Mouse (Mus musculus) neural tube, embryonic 14.5 days (tissue): ENCODE data around the gene Atp1a2. TPM values are rescaled to one million over a fixed set of nuclear protein-coding genes. Genes with fewer than 3 reads are reported as not detected.

ENCODE experiments used
- ATAC-seq: fragments of 200-750 bp; cut with Nextera tagmentation; 2 replicates; pipeline ENCODE4 v1.8.0; 2017; ENCODE audit warnings: low read depth, mild to moderate bottlenecking, moderate TSS enrichment, moderate library complexity
- H3K27ac ChIP-seq: fragments of 300-500 bp; sonication (generic); 2 replicates; pipeline ENCODE4 v1.5.1; 2014; ENCODE audit warnings: low read depth, mild to moderate bottlenecking, control low read depth, low read length, moderate library complexity, mixed read lengths
- H3K27me3 ChIP-seq: fragments of 300-500 bp; sonication (generic); 2 replicates; pipeline ENCODE4 v1.6.1; 2014; ENCODE audit warnings: low read length; ENCODE audit not compliant: control insufficient read depth, insufficient read depth
- H3K36me3 ChIP-seq: fragments of 300-500 bp; sonication (generic); 2 replicates; pipeline ENCODE4 v1.6.1; 2014; ENCODE audit warnings: low read length, mixed read lengths; ENCODE audit not compliant: control insufficient read depth, insufficient read depth
- H3K4me1 ChIP-seq: fragments of 300-500 bp; sonication (generic); 2 replicates; pipeline ENCODE4 v1.6.1; 2014; ENCODE audit warnings: low read length; ENCODE audit not compliant: control insufficient read depth, insufficient read depth
- H3K4me2 ChIP-seq: fragments of 300-500 bp; sonication (generic); 2 replicates; pipeline ENCODE4 v1.6.1; 2014; ENCODE audit warnings: mild to moderate bottlenecking, low read depth, low read length, control low read depth
- H3K4me3 ChIP-seq: fragments of 300-500 bp; sonication (generic); 2 replicates; pipeline ENCODE4 v1.5.1; 2014; ENCODE audit warnings: low read depth, low read length, control low read depth, mixed read lengths
- H3K9ac ChIP-seq: fragments of 300-500 bp; sonication (generic); replicated peaks from 2 replicates; pipeline ENCODE4 v1.6.1; 2014; ENCODE audit warnings: low read depth, mild to moderate bottlenecking, control low read depth, low read length, mixed read lengths
- H3K9me3 ChIP-seq: fragments of 300-500 bp; sonication (generic); 2 replicates; pipeline ENCODE4 v1.6.1; 2016; ENCODE audit warnings: low read length; ENCODE audit not compliant: control insufficient read depth
- WGBS: fragments of 180-500 bp; shearing (Covaris S2); extraction: QIAGEN DNeasy Blood & Tissue Kit; methylation state at CpG from one replicate; pipeline ENCODE4 v1.1.7; 2014; 5-methylcytosine and 5-hydroxymethylcytosine counted together
- polyA plus RNA-seq: library from polyadenylated mRNA; unstranded; fragments of >200 nt; fragmentation: Nextera tagmentation; extraction: Ambion mirVana; gene quantifications from 2 replicates; pipeline ENCODE4 v1.2.1, GENCODE M21; 2014

Atp1a2 gene
- polyA plus RNA-seq, 1 experiment from 2014 or later = 23.6 TPM

DNA sequence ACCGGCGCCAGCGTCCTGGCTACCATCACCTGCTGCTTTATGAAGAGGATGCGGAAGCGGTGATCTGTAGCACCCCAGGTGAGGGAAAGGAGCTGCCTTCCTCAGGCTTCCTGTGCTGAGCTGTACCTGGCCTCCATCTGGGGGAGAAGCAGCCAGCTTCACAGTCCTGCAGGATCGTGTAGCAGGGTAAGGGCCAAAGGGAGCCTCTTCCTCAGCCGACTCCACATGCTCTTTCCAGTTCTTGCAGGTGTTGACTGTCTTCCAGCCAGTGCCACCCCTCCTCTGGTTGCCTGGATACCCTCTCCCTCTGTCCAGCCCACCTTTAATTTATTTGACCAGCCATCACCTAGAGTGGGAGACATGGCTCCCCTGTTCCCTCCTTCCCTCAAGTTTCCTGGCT, 21.5 kb upstream of the Atp1a2 start:
- WGBS = 61% methylated on average over 7 of the region's 7 CpGs
- Histone ChIP-seq H3K27me3 (no peaks in the 10 kb centered on the region), H3K9me3 (no peaks in the 10 kb centered on the region), H3K4me3 (no peak overlapping the region), H3K4me1 (peaks cover 6% of the 10 kb centered on the region; the same call in 1 of the 2 replicates), H3K36me3 (no peaks in the 10 kb centered on the region), H3K9ac (no peak overlapping the region), H3K27ac (0 out of 2 replicates have a peak overlapping the region, but pooled peaks have one; percentile 1), H3K4me2 (no peak overlapping the region)
- peak; percentile 4; the same call in 1 of the 2 replicates for ATAC-seq

DNA sequence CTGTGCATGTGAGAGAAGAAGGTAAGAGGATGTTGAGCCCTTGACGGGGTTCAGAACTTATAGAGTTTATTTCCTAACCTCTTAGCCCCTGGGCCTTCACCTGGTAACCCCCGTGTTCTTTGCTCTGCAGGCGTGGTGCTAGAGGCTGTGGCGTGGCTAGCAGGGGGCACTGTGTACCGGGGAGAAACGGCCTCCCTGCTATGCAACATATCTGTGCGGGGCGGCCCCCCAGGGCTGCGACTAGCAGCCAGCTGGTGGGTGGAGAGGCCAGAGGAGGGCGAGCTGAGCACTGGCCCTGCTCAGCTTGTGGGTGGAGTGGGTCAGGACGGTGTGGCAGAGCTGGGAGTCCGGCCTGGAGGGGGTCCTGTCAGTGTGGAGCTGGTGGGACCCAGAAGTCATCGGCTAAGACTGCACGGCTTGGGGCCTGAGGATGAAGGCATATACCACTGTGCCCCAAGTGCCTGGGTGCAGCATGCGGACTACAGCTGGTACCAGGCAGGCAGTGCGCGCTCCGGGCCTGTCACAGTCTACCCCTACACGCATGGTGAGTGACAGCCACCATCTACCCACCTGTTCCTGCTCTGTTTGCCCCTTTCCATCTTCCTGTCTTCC, 20.7 kb upstream of the Atp1a2 start:
- H3K27me3 ChIP-seq = no peaks in the 10 kb centered on the region
- no peak for ATAC-seq
- H3K27ac ChIP-seq = peak overlapping the region; percentile 22; the same call in 1 of the 2 replicates
- 58% methylated on average over 19 of the region's 19 CpGs for WGBS
- H3K4me2 ChIP-seq = no peak overlapping the region
- H3K4me1 ChIP-seq = peaks cover 6% of the 10 kb centered on the region; the same call in 1 of the 2 replicates
- no peaks in the 10 kb centered on the region for H3K9me3 ChIP-seq
- H3K9ac ChIP-seq = no peak overlapping the region
- no peak overlapping the region for H3K4me3 ChIP-seq
- no peaks in the 10 kb centered on the region for H3K36me3 ChIP-seq

DNA sequence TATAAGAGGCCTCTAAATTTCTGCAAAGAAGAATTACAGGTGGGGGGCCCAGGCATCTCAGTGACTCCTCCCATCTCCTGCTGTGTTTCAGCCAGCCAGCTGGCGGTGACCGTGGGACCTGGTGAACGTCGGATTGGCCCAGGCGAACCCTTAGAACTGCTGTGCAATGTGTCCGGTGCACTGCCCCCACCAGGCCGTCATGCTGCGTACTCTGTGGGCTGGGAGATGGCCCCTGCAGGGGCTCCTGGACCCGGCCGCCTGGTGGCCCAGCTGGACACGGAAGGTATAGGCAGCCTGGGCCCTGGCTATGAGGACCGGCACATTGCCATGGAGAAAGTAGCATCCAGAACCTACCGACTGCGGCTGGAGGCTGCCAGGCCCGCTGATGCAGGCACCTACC, 20.1 kb upstream of the Atp1a2 start:
- no peak for ATAC-seq

DNA sequence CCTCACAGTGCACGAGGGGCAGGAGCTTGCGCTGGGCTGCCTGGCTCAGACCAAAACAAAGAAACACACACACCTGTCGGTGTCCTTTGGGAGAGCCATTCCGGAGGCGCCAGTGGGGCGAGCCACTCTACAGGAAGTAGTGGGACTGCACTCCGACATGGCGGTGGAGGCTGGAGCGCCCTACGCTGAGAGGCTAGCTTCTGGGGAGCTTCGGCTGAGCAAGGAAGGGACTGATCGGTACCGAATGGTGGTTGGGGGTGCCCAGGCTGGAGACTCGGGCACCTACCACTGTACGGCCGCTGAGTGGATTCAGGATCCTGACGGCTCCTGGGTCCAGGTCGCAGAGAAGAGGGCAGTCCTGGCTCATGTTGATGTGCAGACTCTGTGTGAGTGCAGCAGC, 19.6 kb upstream of the Atp1a2 start:
- H3K9me3 ChIP-seq = no peaks in the 10 kb centered on the region
- H3K9ac ChIP-seq = no peak overlapping the region
- H3K36me3 ChIP-seq = no peaks in the 10 kb centered on the region
- no peak for ATAC-seq
- no peak overlapping the region for H3K27ac ChIP-seq
- no peak overlapping the region for H3K4me2 ChIP-seq
- WGBS = 57% methylated on average over 18 of the region's 18 CpGs
- H3K27me3 ChIP-seq = no peaks in the 10 kb centered on the region
- H3K4me1 ChIP-seq = peaks cover 14% of the 10 kb centered on the region; the same call in 1 of the 2 replicates
- no peak overlapping the region for H3K4me3 ChIP-seq

More for the DNA sequence above, 20.1 kb upstream of the Atp1a2 start:
- Histone ChIP-seq H3K36me3 (no peaks in the 10 kb centered on the region), H3K9me3 (no peaks in the 10 kb centered on the region), H3K4me3 (no peak overlapping the region), H3K9ac (no peak overlapping the region), H3K27ac (no peak overlapping the region; the same call in 1 of the 2 replicates), H3K4me2 (no peak overlapping the region), H3K27me3 (no peaks in the 10 kb centered on the region), H3K4me1 (peaks cover 9% of the 10 kb centered on the region; the same call in 1 of the 2 replicates)
- 48% methylated on average over 15 of the region's 15 CpGs for WGBS

DNA sequence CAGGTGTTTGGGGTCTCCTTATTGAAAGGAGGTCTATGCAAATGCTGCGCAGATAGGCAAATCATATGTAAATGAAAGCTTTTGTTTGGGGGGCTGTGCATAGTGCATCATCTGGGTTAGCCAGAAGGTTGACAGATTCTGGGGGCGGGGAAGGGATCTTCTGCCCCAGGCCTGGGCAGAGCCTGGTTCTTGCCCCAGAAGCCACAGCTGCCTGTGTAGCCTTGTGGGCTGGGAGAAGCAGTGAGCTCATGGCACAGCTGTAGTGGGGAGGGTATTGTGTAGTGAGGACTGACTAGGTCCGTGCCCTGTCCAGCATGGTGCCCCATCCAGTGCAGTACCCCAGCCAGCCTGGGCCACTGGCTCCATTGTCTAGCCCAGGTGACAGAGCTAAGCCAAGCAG, 17.0 kb upstream of the Atp1a2 start:
- ATAC-seq = peak; percentile 3; the same call in 1 of the 2 replicates
- H3K9ac ChIP-seq = no peak overlapping the region
- no peak overlapping the region for H3K4me3 ChIP-seq
- no peaks in the 10 kb centered on the region for H3K27me3 ChIP-seq
- 28% methylated on average over 3 of the region's 3 CpGs for WGBS
- no peaks in the 10 kb centered on the region for H3K9me3 ChIP-seq
- no peaks in the 10 kb centered on the region for H3K36me3 ChIP-seq
- H3K4me2 ChIP-seq = no peak overlapping the region
- H3K27ac ChIP-seq = peak overlapping the region; percentile 53; the same call in 1 of the 2 replicates
- peaks cover 16% of the 10 kb centered on the region for H3K4me1 ChIP-seq

DNA sequence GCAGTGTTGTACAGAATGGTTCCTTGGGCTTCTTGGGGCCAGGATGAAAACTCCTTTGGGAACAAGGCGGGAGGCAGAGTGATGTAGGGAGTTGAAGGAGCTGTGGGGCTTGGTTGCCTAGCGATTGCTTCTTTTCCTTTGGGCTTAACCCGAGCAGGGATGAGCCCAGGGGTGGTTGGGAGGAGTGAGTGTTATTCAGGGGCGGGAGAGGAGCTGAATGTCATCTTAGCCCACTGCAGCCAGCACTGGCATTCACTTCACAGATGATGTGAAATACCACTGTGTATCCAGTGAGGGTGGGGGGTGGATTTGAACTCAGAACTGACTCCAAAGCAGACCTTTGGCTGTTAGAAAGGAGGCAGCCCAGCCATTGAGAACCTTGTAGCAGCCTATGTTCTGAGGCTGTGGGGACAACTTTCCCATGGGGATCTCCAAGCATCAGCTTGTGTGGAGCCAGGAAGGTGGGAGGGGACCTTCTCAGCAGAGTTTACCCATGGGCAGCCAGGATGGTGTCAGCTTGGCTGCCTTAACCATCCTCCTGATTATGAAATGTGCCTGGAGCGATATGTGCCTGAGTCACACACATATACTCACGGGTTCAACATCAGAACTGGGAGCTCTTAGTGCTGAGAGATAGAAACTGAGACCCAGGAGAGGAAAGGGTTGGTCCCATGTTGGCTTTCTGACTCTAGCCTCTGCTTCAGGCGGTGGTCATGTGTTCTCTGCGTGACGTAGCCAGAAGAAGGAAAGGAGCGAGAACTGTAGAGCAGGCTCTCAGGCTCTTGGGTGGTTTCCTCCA, 15.9 kb upstream of the Atp1a2 start:
- H3K4me3 ChIP-seq = peak overlapping the region; percentile 50; the same call in 1 of the 2 replicates
- 0 out of 2 replicates have a peak overlapping the region, but pooled peaks have one; percentile 18 for H3K27ac ChIP-seq
- WGBS = 55% methylated on average over 10 of the region's 10 CpGs
- H3K27me3 ChIP-seq = no peaks in the 10 kb centered on the region
- H3K36me3 ChIP-seq = no peaks in the 10 kb centered on the region
- no peaks in the 10 kb centered on the region for H3K9me3 ChIP-seq
- peak overlapping the region; percentile 89; the same call in 1 of the 2 replicates for H3K4me2 ChIP-seq
- no peak for ATAC-seq
- H3K9ac ChIP-seq = no peak overlapping the region
- H3K4me1 ChIP-seq = peaks cover 14% of the 10 kb centered on the region

DNA sequence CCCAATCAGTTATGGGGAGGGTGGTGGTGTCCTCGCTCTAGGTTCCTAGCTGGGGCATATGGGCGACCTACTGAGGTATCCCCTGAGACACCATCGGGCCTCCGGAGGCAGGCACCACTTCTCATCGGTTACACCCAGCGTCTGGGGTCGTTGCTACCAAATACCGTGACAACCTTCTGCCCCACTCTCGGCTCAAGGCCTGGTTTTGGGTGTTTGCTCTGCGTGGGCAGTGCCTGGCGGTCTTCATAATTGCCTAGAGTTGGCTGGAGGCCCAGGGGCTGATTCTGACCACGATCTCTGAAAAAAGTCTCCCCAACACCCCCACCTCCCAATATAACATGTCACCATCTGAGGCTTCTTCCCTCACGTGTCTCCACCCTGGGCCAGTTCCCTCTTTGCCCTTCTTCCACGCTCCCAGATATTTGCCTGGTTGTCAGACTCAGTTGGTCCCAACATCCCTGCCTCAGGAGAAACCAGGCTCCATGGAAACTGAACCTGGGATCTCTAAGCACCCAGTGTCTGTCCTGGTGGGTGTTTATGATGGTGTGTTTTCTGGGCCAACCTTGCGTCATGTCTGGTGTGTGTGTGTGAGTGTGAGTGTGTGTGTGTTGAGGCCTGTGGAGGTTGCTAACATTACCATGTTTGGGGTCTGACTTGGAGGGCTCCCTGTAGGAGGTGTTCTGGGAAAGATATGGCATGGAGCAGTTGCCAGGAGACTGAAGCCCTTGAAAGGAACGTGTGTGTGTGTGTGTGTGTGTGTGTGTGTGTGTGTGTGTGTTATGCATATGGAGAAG, 15.1 kb upstream of the Atp1a2 start:
- H3K27me3 ChIP-seq = no peaks in the 10 kb centered on the region
- ATAC-seq = no peak
- peak overlapping the region; percentile 50 for H3K4me3 ChIP-seq
- no peaks in the 10 kb centered on the region for H3K9me3 ChIP-seq
- 9% methylated on average over 16 of the region's 16 CpGs for WGBS
- H3K4me2 ChIP-seq = peak overlapping the region; percentile 89
- H3K36me3 ChIP-seq = no peaks in the 10 kb centered on the region
- peak overlapping the region; percentile 52; the same call in 1 of the 2 replicates for H3K27ac ChIP-seq
- H3K4me1 ChIP-seq = peaks cover 13% of the 10 kb centered on the region
- peak overlapping the region; percentile 69 for H3K9ac ChIP-seq

DNA sequence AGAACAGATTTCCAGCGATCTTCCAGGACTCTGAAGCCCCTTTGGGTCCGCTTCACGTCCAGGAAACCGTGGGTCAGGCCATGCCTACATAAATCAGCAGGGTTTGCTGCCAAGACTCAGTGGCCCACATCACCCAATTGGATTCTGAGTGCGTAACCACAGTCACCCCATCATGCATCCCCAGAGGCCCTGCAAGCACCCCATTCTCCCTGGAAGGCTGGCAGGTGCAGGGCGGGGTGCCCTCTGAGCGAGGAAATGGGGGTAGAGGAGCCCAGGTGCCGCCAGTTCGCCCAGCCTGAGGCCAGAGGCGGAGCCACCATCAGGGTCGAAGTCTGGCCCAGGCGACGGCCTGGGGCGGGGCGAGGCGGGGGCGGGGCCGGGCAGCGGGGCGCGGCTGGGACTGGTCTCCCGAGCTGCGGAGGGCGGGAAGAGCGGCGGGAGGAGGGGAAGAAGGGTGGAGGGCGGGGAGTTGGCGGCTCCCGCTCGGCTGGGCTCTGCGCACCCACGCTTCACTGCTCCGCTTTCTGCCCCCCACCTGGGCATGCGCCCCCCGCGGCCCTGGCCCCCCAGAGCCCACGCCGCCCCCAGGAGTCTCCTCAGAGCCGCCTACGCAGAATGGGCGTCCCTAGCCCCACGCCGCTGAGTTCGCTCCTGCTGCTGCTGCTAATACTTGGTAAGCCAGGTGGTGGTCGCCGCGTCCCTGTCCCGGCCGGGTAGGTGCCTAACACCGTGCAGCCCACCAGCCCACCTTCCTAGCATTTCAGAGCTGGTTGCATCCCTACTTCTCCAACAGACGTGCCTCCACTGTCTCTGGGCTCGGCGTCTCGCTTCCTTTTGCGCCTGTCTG, 14.3 kb upstream of the Atp1a2 start:
- Histone ChIP-seq H3K27me3 (no peaks in the 10 kb centered on the region), H3K4me2 (peak overlapping the region; percentile 89), H3K36me3 (no peaks in the 10 kb centered on the region), H3K4me3 (peak overlapping the region; percentile 50), H3K27ac (peak overlapping the region; percentile 78), H3K9me3 (no peaks in the 10 kb centered on the region), H3K9ac (peak overlapping the region; percentile 69), H3K4me1 (peaks cover 13% of the 10 kb centered on the region)
- under 1% methylated on average over 48 of the region's 55 CpGs for WGBS
- peak; percentile 62 for ATAC-seq
